Mouse (Mus musculus) neural tube, embryonic 15.5 days (tissue): ENCODE measurements around the gene Atp13a4. TPM values are rescaled to one million over a fixed set of nuclear protein-coding genes. Genes with fewer than 3 reads are reported as not detected.

ENCODE experiments used
- ATAC-seq: fragments of 200-750 bp; cut with Nextera tagmentation; 2 replicates; pipeline ENCODE4 v1.8.0; 2017; ENCODE audit warnings: mild to moderate bottlenecking, moderate TSS enrichment, moderate library complexity; ENCODE audit not compliant: low FRiP score
- H3K27ac ChIP-seq: fragments of 300-500 bp; sonication (generic); replicated peaks from 2 replicates; pipeline ENCODE4 v1.5.1; 2015; ENCODE audit warnings: mild to moderate bottlenecking, inconsistent platforms
- H3K27me3 ChIP-seq: fragments of 300-500 bp; sonication (generic); replicated peaks from 2 replicates; pipeline ENCODE4 v1.6.1; 2015; ENCODE audit warnings: inconsistent platforms
- H3K36me3 ChIP-seq: fragments of 300-500 bp; sonication (generic); 2 replicates; pipeline ENCODE4 v1.6.1; 2015; ENCODE audit warnings: inconsistent platforms
- H3K4me1 ChIP-seq: fragments of 300-500 bp; sonication (generic); 2 replicates; pipeline ENCODE4 v1.6.1; 2015; ENCODE audit warnings: inconsistent platforms
- H3K4me2 ChIP-seq: fragments of 300-500 bp; sonication (generic); 2 replicates; pipeline ENCODE4 v1.6.1; 2015; ENCODE audit warnings: inconsistent platforms, mild to moderate bottlenecking, moderate library complexity
- H3K4me3 ChIP-seq: fragments of 300-500 bp; sonication (generic); replicated peaks from 2 replicates; pipeline ENCODE4 v1.5.1; 2015; ENCODE audit warnings: mild to moderate bottlenecking, inconsistent platforms
- H3K9ac ChIP-seq: fragments of 300-500 bp; sonication (generic); replicated peaks from 2 replicates; pipeline ENCODE4 v1.6.1; 2015; ENCODE audit warnings: mild to moderate bottlenecking, inconsistent platforms
- H3K9me3 ChIP-seq: fragments of 300-500 bp; sonication (generic); replicated peaks from 2 replicates; pipeline ENCODE4 v1.6.1; 2016; ENCODE audit warnings: inconsistent platforms
- WGBS: fragments of 180-500 bp; shearing (Covaris S2); methylation state at CpG from one replicate; pipeline ENCODE4 v1.1.7; 2015; ENCODE audit warnings: mixed read lengths; 5-methylcytosine and 5-hydroxymethylcytosine counted together
- polyA plus RNA-seq: library from polyadenylated mRNA; unstranded; fragments of >200 nt; fragmentation: Nextera tagmentation; extraction: Ambion mirVana; gene quantifications from 2 replicates; pipeline ENCODE4 v1.2.1, GENCODE M21; 2015

Gene Atp13a4
- 0.64 and 0.90 TPM in 2 replicates for polyA plus RNA-seq

GRCm38 (mm10) chr16:29544829-29545228 is at the start of gene Atp13a4:
TSS of gene Atp13a4 (minus strand) at chr16:29544864.
- no peaks in the 10 kb centered on the region for H3K36me3 ChIP-seq
- no peaks in the 10 kb centered on the region for H3K27me3 ChIP-seq
- H3K4me2 ChIP-seq, result no peak within 1 kb of the TSS
- H3K27ac ChIP-seq, result no peak within 1 kb of the TSS
- ATAC-seq, result no peak
- H3K4me1 ChIP-seq, result no peaks in the 10 kb centered on the region
- WGBS, result 77% methylated on average over 11 of the region's 11 CpGs
- H3K9ac ChIP-seq, result no peak within 1 kb of the TSS
- no peaks in the 10 kb centered on the region for H3K9me3 ChIP-seq
- no peak within 1 kb of the TSS for H3K4me3 ChIP-seq

- Histone ChIP-seq H3K36me3 (peaks cover 49% of the 10 kb centered on the region), H3K9ac (no peak overlapping the region), H3K4me1 (no peaks in the 10 kb centered on the region), H3K4me2 (no peak overlapping the region), H3K9me3 (no peaks in the 10 kb centered on the region), H3K27ac (no peak overlapping the region), H3K4me3 (no peak overlapping the region), H3K27me3 (no peaks in the 10 kb centered on the region)
- ATAC-seq, result no peak
- WGBS, result 85% methylated on average over 7 of the region's 7 CpGs
Measured at GRCm38 (mm10) chr16:29592171-29592570, 47.5 kb upstream of the Atp13a4 start.

GRCm38 (mm10) chr16:29579787-29580176 is 35.1 kb upstream of the Atp13a4 start:
- H3K9me3 ChIP-seq, result no peaks in the 10 kb centered on the region
- H3K27me3 ChIP-seq, result no peaks in the 10 kb centered on the region
- peak overlapping the region; percentile 61; the same call in 1 of the 2 replicates for H3K27ac ChIP-seq
- peak overlapping the region; percentile 96 for H3K9ac ChIP-seq
- peaks cover 16% of the 10 kb centered on the region for H3K4me1 ChIP-seq
- 10% methylated on average over 12 of the region's 12 CpGs for WGBS
- peak overlapping the region; percentile 97 for H3K4me3 ChIP-seq
- H3K4me2 ChIP-seq, result peak overlapping the region; percentile 87
- no peaks in the 10 kb centered on the region for H3K36me3 ChIP-seq
- ATAC-seq, result peak; percentile 37

GRCm38 (mm10) chr16:29579167-29579786 is 34.6 kb upstream of the Atp13a4 start, which contains the start of gene Opa1:
TSS of gene Opa1 (plus strand) at chr16:29579334.
- H3K4me1 ChIP-seq, result peaks cover 16% of the 10 kb centered on the region
- peak within 1 kb of the TSS; percentile 87 for H3K4me2 ChIP-seq
- WGBS, result under 1% methylated on average over 39 of the region's 39 CpGs
- H3K9ac ChIP-seq, result peak within 1 kb of the TSS; percentile 96
- ATAC-seq, result peak; percentile 98
- no peaks in the 10 kb centered on the region for H3K36me3 ChIP-seq
- peak within 1 kb of the TSS; percentile 97 for H3K4me3 ChIP-seq
- H3K27ac ChIP-seq, result peak within 1 kb of the TSS; percentile 61; the same call in 1 of the 2 replicates
- H3K27me3 ChIP-seq, result no peaks in the 10 kb centered on the region
- no peaks in the 10 kb centered on the region for H3K9me3 ChIP-seq

- ATAC-seq, result no peak
- no peak overlapping the region for H3K9ac ChIP-seq
- WGBS, result 15% methylated on average over 5 of the region's 5 CpGs
Measured at GRCm38 (mm10) chr16:29575620-29576019, 31.0 kb upstream of the Atp13a4 start.

GRCm38 (mm10) chr16:29574013-29574412 is 29.3 kb upstream of the Atp13a4 start:
- WGBS, result 76% methylated on average over 4 of the region's 4 CpGs
- no peak overlapping the region for H3K27ac ChIP-seq

More at GRCm38 (mm10) chr16:29575620-29576019, 31.0 kb upstream of the Atp13a4 start:
- no peaks in the 10 kb centered on the region for H3K9me3 ChIP-seq
- no peak overlapping the region for H3K4me2 ChIP-seq
- H3K27ac ChIP-seq, result no peak overlapping the region
- no peak overlapping the region for H3K4me3 ChIP-seq
- H3K36me3 ChIP-seq, result no peaks in the 10 kb centered on the region
- H3K4me1 ChIP-seq, result peaks cover 12% of the 10 kb centered on the region
- no peaks in the 10 kb centered on the region for H3K27me3 ChIP-seq

GRCm38 (mm10) chr16:29560869-29561268 is 16.2 kb upstream of the Atp13a4 start:
- Histone ChIP-seq H3K4me1 (0 out of 2 replicates have a peak, but pooled peaks cover 3% of the 10 kb centered on the region), H3K4me2 (peak overlapping the region; percentile 42), H3K9ac (no peak overlapping the region), H3K9me3 (no peaks in the 10 kb centered on the region), H3K27ac (no peak overlapping the region), H3K36me3 (no peaks in the 10 kb centered on the region), H3K27me3 (0 out of 2 replicates have a peak, but pooled peaks cover 2% of the 10 kb centered on the region), H3K4me3 (no peak overlapping the region)
- no peak for ATAC-seq
- WGBS, result 4% methylated on average over 7 of the region's 7 CpGs

More at GRCm38 (mm10) chr16:29574013-29574412, 29.3 kb upstream of the Atp13a4 start:
- no peak for ATAC-seq
- Histone ChIP-seq H3K4me2 (no peak overlapping the region), H3K36me3 (no peaks in the 10 kb centered on the region), H3K27me3 (no peaks in the 10 kb centered on the region), H3K4me3 (no peak overlapping the region), H3K9me3 (no peaks in the 10 kb centered on the region), H3K9ac (no peak overlapping the region), H3K4me1 (0 out of 2 replicates have a peak, but pooled peaks cover 3% of the 10 kb centered on the region)

- 52% methylated on average over 10 of the region's 10 CpGs for WGBS
- Histone ChIP-seq H3K36me3 (no peaks in the 10 kb centered on the region), H3K9ac (no peak overlapping the region), H3K9me3 (no peaks in the 10 kb centered on the region), H3K4me3 (no peak overlapping the region), H3K27me3 (0 out of 2 replicates have a peak, but pooled peaks cover 2% of the 10 kb centered on the region), H3K27ac (no peak overlapping the region), H3K4me1 (0 out of 2 replicates have a peak, but pooled peaks cover 3% of the 10 kb centered on the region), H3K4me2 (peak overlapping the region; percentile 42)
- ATAC-seq, result no peak
Measured at GRCm38 (mm10) chr16:29560454-29560853, 15.8 kb upstream of the Atp13a4 start.

GRCm38 (mm10) chr16:29559667-29560066 is 15.0 kb upstream of the Atp13a4 start:
- H3K9me3 ChIP-seq, result no peaks in the 10 kb centered on the region
- H3K4me3 ChIP-seq, result no peak overlapping the region
- H3K27ac ChIP-seq, result no peak overlapping the region
- 0 out of 2 replicates have a peak, but pooled peaks cover 2% of the 10 kb centered on the region for H3K27me3 ChIP-seq
- no peak overlapping the region for H3K4me2 ChIP-seq
- no peak for ATAC-seq
- H3K4me1 ChIP-seq, result 0 out of 2 replicates have a peak, but pooled peaks cover 3% of the 10 kb centered on the region
- H3K9ac ChIP-seq, result no peak overlapping the region
- WGBS, result 88% methylated on average over 5 of the region's 5 CpGs
- H3K36me3 ChIP-seq, result no peaks in the 10 kb centered on the region

- no peak overlapping the region for H3K27ac ChIP-seq
- H3K4me3 ChIP-seq, result no peak overlapping the region
- H3K36me3 ChIP-seq, result no peaks in the 10 kb centered on the region
- WGBS, result 80% methylated on average over 11 of the region's 11 CpGs
- H3K27me3 ChIP-seq, result no peaks in the 10 kb centered on the region
- H3K9ac ChIP-seq, result no peak overlapping the region
- H3K4me1 ChIP-seq, result no peaks in the 10 kb centered on the region
- no peak for ATAC-seq
- no peak overlapping the region for H3K4me2 ChIP-seq
- no peaks in the 10 kb centered on the region for H3K9me3 ChIP-seq
Measured at GRCm38 (mm10) chr16:29541261-29541683, 3.4 kb downstream of the Atp13a4 start.

- Histone ChIP-seq H3K4me3 (no peak overlapping the region), H3K4me2 (no peak overlapping the region)
Measured at GRCm38 (mm10) chr16:29539906-29540305, 4.8 kb downstream of the Atp13a4 start.

More at GRCm38 (mm10) chr16:29539906-29540305, 4.8 kb downstream of the Atp13a4 start:
- H3K9ac ChIP-seq, result no peak overlapping the region
- no peaks in the 10 kb centered on the region for H3K27me3 ChIP-seq
- H3K27ac ChIP-seq, result no peak overlapping the region
- H3K4me1 ChIP-seq, result no peaks in the 10 kb centered on the region
- no peak for ATAC-seq
- no peaks in the 10 kb centered on the region for H3K36me3 ChIP-seq
- H3K9me3 ChIP-seq, result no peaks in the 10 kb centered on the region
